Mouse (Mus musculus) neural tube, embryonic 13.5 days (tissue): ENCODE results near the gene Nfasc. TPM values are rescaled to one million over a fixed set of nuclear protein-coding genes. Genes with fewer than 3 reads are reported as not detected.

ENCODE experiments used
- ATAC-seq: fragments of 200-750 bp; cut with Nextera tagmentation; 2 replicates; pipeline ENCODE4 v1.8.0; 2017; ENCODE audit warnings: low read depth, mild to moderate bottlenecking, moderate TSS enrichment, moderate library complexity
- H3K27ac ChIP-seq: fragments of 300-500 bp; sonication (generic); replicated peaks from 2 replicates; pipeline ENCODE4 v1.5.1; 2015; ENCODE audit warnings: moderate library complexity, mild to moderate bottlenecking, inconsistent platforms
- H3K27me3 ChIP-seq: fragments of 300-500 bp; sonication (generic); 2 replicates; pipeline ENCODE4 v1.6.1; 2015; ENCODE audit warnings: mild to moderate bottlenecking, inconsistent platforms
- H3K36me3 ChIP-seq: fragments of 300-500 bp; sonication (generic); 2 replicates; pipeline ENCODE4 v1.6.1; 2015; ENCODE audit warnings: mild to moderate bottlenecking, inconsistent platforms
- H3K4me1 ChIP-seq: fragments of 300-500 bp; sonication (generic); replicated peaks from 2 replicates; pipeline ENCODE4 v1.6.1; 2015; ENCODE audit warnings: inconsistent platforms
- H3K4me2 ChIP-seq: fragments of 300-500 bp; sonication (generic); 2 replicates; pipeline ENCODE4 v1.6.1; 2015; ENCODE audit warnings: inconsistent platforms, mild to moderate bottlenecking, moderate library complexity
- H3K4me3 ChIP-seq: fragments of 300-500 bp; sonication (generic); 2 replicates; pipeline ENCODE4 v1.5.1; 2015; ENCODE audit warnings: mild to moderate bottlenecking, inconsistent platforms
- H3K9ac ChIP-seq: fragments of 300-500 bp; sonication (generic); 2 replicates; pipeline ENCODE4 v1.6.1; 2015; ENCODE audit warnings: moderate library complexity, mild to moderate bottlenecking, inconsistent platforms
- H3K9me3 ChIP-seq: fragments of 300-500 bp; sonication (generic); 2 replicates; pipeline ENCODE4 v1.6.1; 2016; ENCODE audit warnings: inconsistent platforms
- WGBS: fragments of 180-500 bp; shearing (Covaris S2); methylation state at CpG from one replicate; pipeline ENCODE4 v1.1.7; 2015; 5-methylcytosine and 5-hydroxymethylcytosine counted together
- polyA plus RNA-seq: library from polyadenylated mRNA; unstranded; fragments of >200 nt; fragmentation: Nextera tagmentation; extraction: Ambion mirVana; gene quantifications from 2 replicates; pipeline ENCODE4 v1.2.1, GENCODE M21; 2015

Nfasc gene
- polyA plus RNA-seq, 1 experiment from 2014 or later, result 38.2 TPM

DNA sequence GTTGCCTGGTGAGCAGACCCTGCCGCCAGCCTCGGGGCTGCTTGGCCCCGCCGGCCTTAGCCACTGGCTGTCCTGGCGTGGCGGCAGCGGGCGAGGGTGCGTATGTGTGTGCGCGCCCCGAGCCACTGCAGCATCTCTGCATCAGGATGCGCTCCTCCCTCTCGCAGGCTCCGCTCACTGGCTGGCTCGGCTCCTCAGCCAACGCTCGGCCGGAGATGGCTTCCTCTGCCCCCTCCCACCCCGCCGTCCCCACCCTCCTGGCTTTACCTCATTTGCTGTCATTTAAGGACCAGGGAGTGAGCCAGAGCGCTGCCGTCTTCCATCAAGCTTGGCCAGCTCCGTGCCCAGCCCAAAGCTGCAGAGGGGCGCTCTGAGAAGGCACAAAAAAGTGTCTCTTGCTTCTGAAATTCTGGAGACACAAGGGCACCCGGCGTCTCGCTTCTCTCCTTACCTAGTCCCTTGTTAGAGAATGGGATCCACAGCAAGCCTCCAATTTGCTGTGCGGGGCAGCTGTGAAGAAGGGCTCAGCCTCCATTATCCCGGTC is 198.8 kb downstream of the Nfasc start, which contains the start of gene Cntn2:
TSS of gene Cntn2 (minus strand) at position 495 of the 545 bp plus-strand sequence.
- WGBS, result under 1% methylated on average over 30 of the region's 30 CpGs
- peak within 1 kb of the TSS; percentile 84 for H3K9ac ChIP-seq
- H3K9me3 ChIP-seq, result no peaks in the 10 kb centered on the region
- peaks cover 61% of the 10 kb centered on the region for H3K4me1 ChIP-seq
- ATAC-seq, result peak; percentile 90
- peaks cover 16% of the 10 kb centered on the region for H3K27me3 ChIP-seq
- peak within 1 kb of the TSS; percentile 64 for H3K4me2 ChIP-seq
- no peaks in the 10 kb centered on the region for H3K36me3 ChIP-seq
- peak within 1 kb of the TSS; percentile 55 for H3K4me3 ChIP-seq
- H3K27ac ChIP-seq, result peak within 1 kb of the TSS; percentile 88

DNA sequence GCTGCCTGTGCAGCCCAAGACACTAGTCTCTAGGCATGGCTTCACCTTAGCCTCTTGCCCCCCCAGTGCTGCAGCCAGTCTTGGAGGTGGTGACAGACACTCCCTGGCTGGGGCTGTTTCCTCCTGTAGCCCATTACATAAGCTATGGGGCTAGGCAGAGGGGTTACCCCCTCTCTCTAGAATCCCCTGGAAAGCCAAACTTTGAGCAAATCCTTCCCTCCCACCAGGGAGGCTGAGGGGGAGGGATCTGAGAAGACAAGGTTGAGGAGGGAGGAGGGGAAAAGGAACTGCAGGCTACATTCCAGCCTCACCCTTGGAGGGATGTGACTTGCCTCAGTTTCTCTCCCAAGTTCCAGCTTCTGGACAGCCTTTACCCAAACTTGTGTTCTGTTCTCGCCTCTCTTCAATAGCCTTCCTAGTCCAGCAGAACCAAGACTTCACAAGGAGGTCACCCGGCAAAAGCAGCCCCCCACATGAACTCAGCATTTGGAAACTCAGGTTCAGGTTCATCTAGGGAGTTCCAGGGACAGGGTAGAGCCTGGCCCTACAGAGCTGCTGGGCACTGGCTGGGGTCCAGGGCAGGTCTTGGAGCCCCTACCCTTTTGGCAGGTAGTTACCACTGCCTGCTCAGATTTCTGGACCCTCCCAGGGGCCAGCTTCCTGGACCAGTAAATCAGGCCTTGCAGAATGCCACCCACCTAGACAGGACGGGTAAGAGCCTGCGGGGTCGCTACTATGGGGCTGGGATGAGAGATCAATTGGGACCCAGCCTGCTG is 199.6 kb downstream of the Nfasc start:
- Histone ChIP-seq H3K4me2 (peak overlapping the region; percentile 64), H3K4me3 (peak overlapping the region; percentile 55), H3K9me3 (no peaks in the 10 kb centered on the region), H3K27me3 (peaks cover 16% of the 10 kb centered on the region), H3K27ac (peak overlapping the region; percentile 88), H3K36me3 (no peaks in the 10 kb centered on the region), H3K9ac (peak overlapping the region; percentile 84), H3K4me1 (peaks cover 67% of the 10 kb centered on the region)
- peak; percentile 36 for ATAC-seq
- 14% methylated on average over 5 of the region's 5 CpGs for WGBS

DNA sequence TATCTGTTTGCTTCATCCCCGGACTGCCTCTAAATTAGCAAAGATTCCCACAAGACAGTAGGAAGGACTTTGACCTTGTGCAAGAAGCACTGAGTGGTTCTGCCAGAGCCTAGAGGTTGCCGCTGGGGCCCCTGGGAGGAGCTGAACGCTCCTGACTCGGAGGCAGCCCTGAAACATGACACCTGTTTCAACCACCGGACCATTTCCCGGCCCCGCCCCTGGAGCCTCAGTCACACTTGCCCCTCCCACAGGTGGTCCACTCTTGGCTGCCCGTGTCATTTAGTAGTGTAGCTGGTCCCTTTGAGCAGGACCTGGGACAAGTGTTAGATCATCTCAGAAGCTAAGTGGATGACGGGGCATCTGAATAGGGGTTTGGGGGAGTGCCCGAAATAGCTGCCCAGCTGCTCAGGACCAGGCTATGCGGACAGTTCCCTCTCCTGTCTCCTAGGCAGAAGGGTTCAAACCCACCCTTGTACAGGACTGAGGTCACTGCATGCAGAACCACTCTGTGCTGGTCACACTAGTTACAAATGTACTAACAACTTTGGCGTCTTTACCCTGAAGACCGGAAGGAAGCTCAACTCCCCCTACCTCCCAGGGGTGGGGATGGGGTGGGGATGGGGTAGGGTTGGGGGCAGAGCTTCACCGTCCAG is 200.3 kb downstream of the Nfasc start:
- Histone ChIP-seq H3K9ac (peak overlapping the region; percentile 84), H3K4me1 (peaks cover 73% of the 10 kb centered on the region), H3K9me3 (no peaks in the 10 kb centered on the region), H3K27me3 (peaks cover 16% of the 10 kb centered on the region), H3K4me3 (peak overlapping the region; percentile 55), H3K27ac (peak overlapping the region; percentile 88), H3K4me2 (peak overlapping the region; percentile 64), H3K36me3 (no peaks in the 10 kb centered on the region)
- WGBS, result 4% methylated on average over 14 of the region's 14 CpGs
- ATAC-seq, result no peak

DNA sequence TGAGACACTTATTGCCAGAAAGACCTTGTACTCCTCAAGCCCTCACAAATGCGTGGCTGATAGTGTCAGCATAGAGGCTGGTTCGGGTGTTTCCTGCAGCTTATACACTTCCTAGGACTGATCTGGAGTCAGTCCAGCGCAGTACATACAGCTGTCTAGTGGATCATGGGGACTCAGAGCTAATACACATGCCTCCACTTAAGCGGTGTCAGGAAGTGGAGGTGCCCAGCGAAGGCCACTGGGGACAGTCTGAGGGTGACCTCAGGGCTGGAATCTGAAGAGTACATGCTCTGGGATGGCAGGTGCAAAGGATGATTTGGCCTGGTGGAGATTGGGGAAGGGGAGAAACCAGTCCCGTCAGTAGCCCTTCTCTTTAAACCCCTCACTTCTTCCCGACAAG is 200.9 kb downstream of the Nfasc start:
- 53% methylated on average over 7 of the region's 7 CpGs for WGBS
- ATAC-seq, result no peak
- Histone ChIP-seq H3K27me3 (peaks cover 16% of the 10 kb centered on the region), H3K4me1 (peaks cover 76% of the 10 kb centered on the region), H3K9ac (peak overlapping the region; percentile 84), H3K4me2 (peak overlapping the region; percentile 64), H3K9me3 (no peaks in the 10 kb centered on the region), H3K27ac (peak overlapping the region; percentile 88), H3K36me3 (no peaks in the 10 kb centered on the region), H3K4me3 (peak overlapping the region; percentile 55)

DNA sequence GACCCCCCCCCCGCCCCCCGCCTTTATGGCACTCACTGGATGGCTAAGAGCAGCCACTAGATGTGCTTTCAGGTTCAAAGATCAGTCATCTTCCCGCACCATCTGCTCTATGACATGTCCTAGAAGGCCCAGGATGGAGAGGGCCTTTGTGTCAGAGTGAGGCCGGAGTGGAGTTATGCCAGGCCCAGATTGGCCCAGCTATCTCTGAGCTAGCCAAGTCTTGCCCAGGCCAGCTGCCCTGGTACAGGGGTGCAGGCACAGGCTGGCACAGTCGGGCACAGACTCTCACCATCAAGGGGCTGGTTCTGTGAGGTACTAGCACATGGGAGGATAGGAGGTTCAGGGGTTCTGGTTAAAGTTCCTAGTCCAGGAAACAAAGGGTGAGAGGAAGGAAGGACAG is 203.9 kb downstream of the Nfasc start:
- ATAC-seq, result no peak
- Histone ChIP-seq H3K9ac (no peak overlapping the region), H3K36me3 (peaks cover 4% of the 10 kb centered on the region; the same call in 1 of the 2 replicates), H3K9me3 (no peaks in the 10 kb centered on the region), H3K27ac (peak overlapping the region; percentile 46), H3K4me1 (peaks cover 93% of the 10 kb centered on the region), H3K27me3 (peaks cover 17% of the 10 kb centered on the region), H3K4me3 (peak overlapping the region; percentile 3; the same call in 1 of the 2 replicates), H3K4me2 (peak overlapping the region; percentile 64)
- 81% methylated on average over 5 of the region's 5 CpGs for WGBS

DNA sequence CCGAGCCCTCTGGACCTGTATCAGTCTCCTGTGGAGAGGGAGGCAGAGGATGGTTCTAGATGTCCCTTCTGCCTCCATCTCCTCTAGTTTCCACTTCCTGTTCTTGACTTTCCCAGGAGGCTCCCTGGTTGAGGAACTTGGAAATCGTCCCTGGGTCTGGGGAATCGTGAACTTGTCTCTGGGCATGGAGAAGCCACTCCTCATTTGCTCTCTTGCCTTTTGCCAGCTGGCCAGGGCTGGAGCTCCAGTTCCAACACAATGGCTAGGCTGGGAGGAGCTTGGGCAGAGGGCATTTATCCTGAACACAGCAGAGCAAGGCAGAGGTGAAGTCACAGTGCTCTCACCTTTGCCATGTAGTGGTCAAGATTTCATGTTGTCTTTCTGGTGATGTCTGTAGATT is 205.2 kb downstream of the Nfasc start:
- Histone ChIP-seq H3K36me3 (peaks cover 9% of the 10 kb centered on the region; the same call in 1 of the 2 replicates), H3K27ac (no peak overlapping the region), H3K4me1 (peaks cover 94% of the 10 kb centered on the region), H3K4me3 (no peak overlapping the region), H3K9ac (no peak overlapping the region), H3K9me3 (no peaks in the 10 kb centered on the region), H3K4me2 (no peak overlapping the region), H3K27me3 (0 out of 2 replicates have a peak, but pooled peaks cover 7% of the 10 kb centered on the region)
- no peak for ATAC-seq
- 82% methylated on average over 3 of the region's 3 CpGs for WGBS

DNA sequence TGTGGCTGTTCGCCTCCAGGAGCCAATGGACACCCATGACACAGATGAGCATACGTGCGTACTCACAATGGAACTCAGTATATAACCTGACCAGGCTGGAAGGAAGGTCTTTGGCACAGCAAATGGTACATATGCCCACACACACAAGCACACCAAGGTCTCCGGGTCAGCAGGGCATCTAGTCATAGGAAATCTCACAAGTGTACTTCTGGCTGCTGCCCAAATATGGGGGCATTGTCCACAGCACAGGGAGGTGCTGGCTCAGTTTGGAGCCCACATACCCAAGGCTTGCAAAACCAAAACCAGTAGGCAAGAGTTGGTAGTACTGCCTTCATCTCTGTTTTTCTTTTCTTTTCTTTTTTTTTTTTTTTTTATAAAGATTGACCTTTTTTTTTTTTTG is 206.1 kb downstream of the Nfasc start:
- no peak overlapping the region for H3K9ac ChIP-seq
- 0 out of 2 replicates have a peak, but pooled peaks cover 7% of the 10 kb centered on the region for H3K27me3 ChIP-seq
- 87% methylated on average over 4 of the region's 4 CpGs for WGBS
- peak overlapping the region; percentile 84; the same call in 1 of the 2 replicates for H3K27ac ChIP-seq
- H3K4me2 ChIP-seq, result peak overlapping the region; percentile 30; the same call in 1 of the 2 replicates
- H3K9me3 ChIP-seq, result no peaks in the 10 kb centered on the region
- H3K36me3 ChIP-seq, result peaks cover 9% of the 10 kb centered on the region; the same call in 1 of the 2 replicates
- peaks cover 94% of the 10 kb centered on the region for H3K4me1 ChIP-seq
- H3K4me3 ChIP-seq, result no peak overlapping the region
- ATAC-seq, result no peak

DNA sequence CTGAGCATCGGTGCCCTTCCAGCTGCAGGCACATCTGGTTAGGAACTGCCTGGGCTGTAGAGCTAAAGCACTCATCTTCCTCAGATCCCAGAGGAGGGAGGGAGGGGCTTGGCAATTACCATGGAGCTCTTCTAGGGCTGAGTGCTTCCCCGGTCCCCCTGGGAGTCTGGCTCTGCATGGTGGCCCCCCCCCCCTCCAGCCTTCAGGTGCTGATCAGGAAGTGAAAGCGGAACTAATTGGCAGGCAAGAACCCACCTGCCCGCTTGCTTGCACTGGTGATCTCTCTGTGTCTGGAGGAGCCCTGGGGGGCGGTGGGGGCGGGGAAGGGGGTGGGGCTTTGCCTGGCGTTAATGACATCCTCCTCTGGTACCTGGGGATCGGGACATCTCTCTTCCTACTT is 207.8 kb downstream of the Nfasc start:
- peaks cover 89% of the 10 kb centered on the region for H3K4me1 ChIP-seq
- no peaks in the 10 kb centered on the region for H3K9me3 ChIP-seq
- H3K27ac ChIP-seq, result peak overlapping the region; percentile 84
- H3K27me3 ChIP-seq, result 0 out of 2 replicates have a peak, but pooled peaks cover 7% of the 10 kb centered on the region
- H3K4me3 ChIP-seq, result no peak overlapping the region
- peak overlapping the region; percentile 30 for H3K4me2 ChIP-seq
- WGBS, result 3% methylated on average over 8 of the region's 8 CpGs
- peak overlapping the region; percentile 38; the same call in 1 of the 2 replicates for H3K9ac ChIP-seq
- peak; percentile 21; the same call in 1 of the 2 replicates for ATAC-seq
- H3K36me3 ChIP-seq, result peaks cover 9% of the 10 kb centered on the region; the same call in 1 of the 2 replicates

DNA sequence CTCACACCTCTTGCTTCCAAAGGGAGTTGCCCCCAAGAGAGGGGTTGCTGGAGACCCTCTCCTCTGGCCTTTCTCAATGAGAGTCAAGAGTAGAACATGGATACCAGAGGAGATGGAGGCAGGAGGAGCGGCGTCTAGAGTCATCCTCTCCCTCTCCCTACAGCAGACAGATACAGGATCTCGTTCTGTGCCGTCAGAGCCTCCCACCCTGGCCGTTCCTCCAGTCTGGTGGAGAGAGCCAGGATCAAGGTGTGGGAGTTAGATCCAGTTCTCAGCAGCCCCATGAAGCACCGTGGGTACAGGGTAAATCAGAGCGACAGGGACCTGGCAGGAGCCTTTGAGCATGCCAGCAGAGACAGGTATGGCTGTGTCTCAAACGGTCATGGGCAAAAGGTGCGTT is 209.1 kb downstream of the Nfasc start:
- H3K4me1 ChIP-seq, result peaks cover 76% of the 10 kb centered on the region

DNA sequence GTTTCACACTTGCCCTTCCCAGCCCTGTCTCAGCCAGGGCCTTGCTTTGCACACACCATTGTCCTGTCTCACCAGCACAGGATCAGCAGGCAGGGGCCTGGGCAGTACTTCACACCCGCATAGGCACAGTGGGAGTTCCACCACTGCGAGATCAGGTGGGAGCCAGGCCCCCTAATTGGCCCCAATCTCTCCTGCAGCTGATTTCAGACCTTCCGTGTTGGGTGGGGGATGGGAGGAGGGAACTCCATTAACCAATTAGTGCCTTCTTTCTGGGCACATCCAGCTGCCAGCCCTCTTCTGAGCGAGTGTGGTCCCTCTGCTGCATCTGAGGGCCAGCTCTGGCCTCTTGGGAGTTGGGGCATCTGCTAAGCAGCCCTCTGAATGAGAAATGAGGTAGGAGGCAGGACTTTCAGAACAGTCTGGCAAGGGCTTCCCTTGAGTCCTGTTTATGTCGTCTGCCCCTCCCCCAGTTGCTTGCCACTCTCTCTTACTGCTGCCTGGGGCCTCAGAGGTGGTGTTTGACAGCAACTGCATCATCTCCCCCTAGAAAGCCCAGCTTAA is 210.9 kb downstream of the Nfasc start:
- no peak overlapping the region for H3K4me2 ChIP-seq
- H3K4me1 ChIP-seq, result peaks cover 75% of the 10 kb centered on the region
- H3K27me3 ChIP-seq, result 0 out of 2 replicates have a peak, but pooled peaks cover 7% of the 10 kb centered on the region
- no peak overlapping the region for H3K4me3 ChIP-seq
- peaks cover 20% of the 10 kb centered on the region for H3K36me3 ChIP-seq
- 2% methylated on average over 5 of the region's 5 CpGs for WGBS
- H3K9me3 ChIP-seq, result no peaks in the 10 kb centered on the region
- peak overlapping the region; percentile 84 for H3K27ac ChIP-seq
- peak; percentile 82 for ATAC-seq
- H3K9ac ChIP-seq, result peak overlapping the region; percentile 34; the same call in 1 of the 2 replicates

More for the DNA sequence above, 209.1 kb downstream of the Nfasc start:
- WGBS, result 70% methylated on average over 9 of the region's 9 CpGs
- H3K27ac ChIP-seq, result peak overlapping the region; percentile 84; the same call in 1 of the 2 replicates
- H3K9ac ChIP-seq, result peak overlapping the region; percentile 45
- no peak overlapping the region for H3K4me3 ChIP-seq
- H3K27me3 ChIP-seq, result 0 out of 2 replicates have a peak, but pooled peaks cover 7% of the 10 kb centered on the region
- H3K4me2 ChIP-seq, result peak overlapping the region; percentile 18; the same call in 1 of the 2 replicates
- no peak for ATAC-seq
- H3K36me3 ChIP-seq, result peaks cover 20% of the 10 kb centered on the region
- H3K9me3 ChIP-seq, result no peaks in the 10 kb centered on the region

DNA sequence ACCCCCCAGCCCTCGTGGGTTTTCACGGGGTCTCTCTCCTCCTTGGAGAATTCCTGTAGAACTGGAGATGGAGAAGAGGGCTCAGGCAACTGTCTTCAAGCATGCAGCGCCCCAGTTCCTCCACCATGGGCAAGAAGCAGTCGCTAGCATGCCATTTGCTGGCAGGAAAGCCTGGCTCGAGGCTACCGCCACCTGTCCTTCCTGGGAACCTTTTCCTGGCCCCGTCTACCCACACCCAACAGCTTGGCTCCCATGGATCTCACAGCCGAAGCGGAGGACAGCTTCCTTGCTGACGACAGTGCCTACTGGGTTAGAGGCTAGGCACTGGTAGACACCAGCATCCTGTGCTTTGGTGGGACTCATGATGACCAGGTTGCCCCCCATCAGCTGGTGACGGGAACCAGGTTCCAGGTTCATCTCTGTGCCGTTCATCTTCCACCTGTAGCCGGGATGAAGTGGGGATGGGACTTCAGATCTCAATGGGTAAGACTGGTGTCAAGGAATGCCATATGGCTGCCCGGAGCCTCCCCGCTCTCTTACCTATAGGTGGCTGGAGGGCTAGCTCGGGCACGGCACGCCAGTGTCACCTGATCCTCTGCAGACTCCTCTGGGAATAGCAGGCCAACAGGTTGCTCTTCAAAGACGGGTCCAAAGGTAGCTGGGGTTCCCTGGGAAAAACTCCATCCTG is 212.8 kb downstream of the Nfasc start:
- H3K4me1 ChIP-seq, result peaks cover 61% of the 10 kb centered on the region
- no peak for ATAC-seq
- WGBS, result 89% methylated on average over 19 of the region's 19 CpGs

More for the DNA sequence above, 212.8 kb downstream of the Nfasc start:
- peaks cover 36% of the 10 kb centered on the region for H3K36me3 ChIP-seq
- H3K27ac ChIP-seq, result no peak overlapping the region; the same call in 1 of the 2 replicates
- no peaks in the 10 kb centered on the region for H3K9me3 ChIP-seq
- no peak overlapping the region for H3K9ac ChIP-seq
- no peak overlapping the region for H3K4me3 ChIP-seq
- H3K27me3 ChIP-seq, result no peaks in the 10 kb centered on the region
- no peak overlapping the region for H3K4me2 ChIP-seq
